Mouse (Mus musculus) CH12.LX (cell line): Measurements from ENCODE around the gene Mdm4. TPM values are rescaled to one million over a fixed set of nuclear protein-coding genes. Genes with fewer than 3 reads are reported as not detected.

Experiments used
- DNase-seq: peaks from one replicate; pipeline ENCODE4 v3.0.0-alpha.2; 2013; ENCODE audit errors: extremely low read depth
- H3K27ac ChIP-seq: 2 replicates; pipeline ENCODE4 v1.5.1; 2012; ENCODE audit warnings: low read depth, mild to moderate bottlenecking, control low read depth, moderate library complexity; ENCODE audit not compliant: insufficient read depth
- H3K27me3 ChIP-seq: replicated peaks from 2 replicates; pipeline ENCODE3; 2012; ENCODE audit warnings: inconsistent platforms
- H3K36me3 ChIP-seq, 2 experiments: replicated peaks in 1 of 2; 2 replicates each; pipeline versions ENCODE3 to v1.6.1; 2012; ENCODE audit warnings: inconsistent platforms in 1 of 2, low read length in 1 of 2, mild to moderate bottlenecking in 1 of 2, mixed read lengths in 1 of 2, moderate library complexity in 1 of 2; ENCODE audit not compliant: control insufficient read depth in 1 of 2, insufficient read depth in 1 of 2
- H3K4me1 ChIP-seq, 2 experiments: 2 replicates each; pipeline ENCODE4 v1.6.1; 2012; ENCODE audit warnings: inconsistent platforms in 1 of 2, moderate library complexity in 1 of 2; ENCODE audit not compliant: insufficient read depth in 2 of 2, control insufficient read depth in 1 of 2
- H3K4me2 ChIP-seq: 2 replicates; pipeline ENCODE4 v1.6.1; 2012; ENCODE audit warnings: low read depth, mild to moderate bottlenecking, control low read depth; ENCODE audit not compliant: poor library complexity, insufficient read depth, severe bottlenecking
- H3K4me3 ChIP-seq, 3 experiments: fragments of 150-350 bp in 1 of 3; sonication (generic) in 1 of 3; replicated peaks in 1 of 3; 2 replicates each; pipeline versions ENCODE3 to v1.5.1; 2011 to 2012; ENCODE audit warnings: low read depth in 2 of 3, low read length in 2 of 3, mild to moderate bottlenecking in 2 of 3, moderate library complexity in 2 of 3, control low read depth in 1 of 3, improper control_type of control experiment in 1 of 3, inconsistent platforms in 1 of 3, mixed read lengths in 1 of 3; ENCODE audit not compliant: poor library complexity in 1 of 3
- H3K79me2 ChIP-seq: replicated peaks from 2 replicates; pipeline ENCODE4 v1.6.1; 2012; ENCODE audit warnings: mild to moderate bottlenecking, moderate library complexity; ENCODE audit not compliant: control insufficient read depth, poor library complexity, insufficient read depth, severe bottlenecking; ENCODE audit errors: extremely low read depth
- H3K9ac ChIP-seq: 2 replicates; pipeline ENCODE4 v1.6.1; 2012; ENCODE audit warnings: low read depth, mild to moderate bottlenecking, control low read depth, moderate library complexity; ENCODE audit not compliant: insufficient read depth
- H3K9me3 ChIP-seq: replicated peaks from 2 replicates; pipeline ENCODE3; 2012; ENCODE audit warnings: low read length, inconsistent platforms, mixed read lengths
- BHLHE40 ChIP-seq: IDR thresholded peaks from 2 replicates; pipeline ENCODE4 v1.6.1; 2011; ENCODE audit warnings: mild to moderate bottlenecking, low read depth, low read length, improper control_type of control experiment
- CHD1 ChIP-seq: IDR thresholded peaks from 2 replicates; pipeline ENCODE4 v1.6.1; 2012; ENCODE audit warnings: low read depth, low read length, improper control_type of control experiment, inconsistent platforms
- ETS1 ChIP-seq: conservative IDR thresholded peaks from 2 replicates; pipeline ENCODE4 v1.6.1; 2012; ENCODE audit warnings: low read depth, mild to moderate bottlenecking, inconsistent platforms, low read length, improper control_type of control experiment, moderate library complexity
- GABPA ChIP-seq: IDR thresholded peaks from 2 replicates; pipeline ENCODE4 v1.6.1; 2012; ENCODE audit warnings: low read depth, low read length, improper control_type of control experiment, inconsistent platforms; ENCODE audit not compliant: insufficient replicate concordance
- IRF4 ChIP-seq: IDR thresholded peaks from 2 replicates; pipeline ENCODE4 v1.6.1; 2014; ENCODE audit warnings: low read depth, mild to moderate bottlenecking, inconsistent platforms, low read length, improper control_type of control experiment
- JUN ChIP-seq: IDR thresholded peaks from 2 replicates; pipeline ENCODE4 v1.6.1; 2011; ENCODE audit warnings: low read depth, mild to moderate bottlenecking, low read length, improper control_type of control experiment, moderate library complexity; ENCODE audit not compliant: insufficient read depth
- JUND ChIP-seq: conservative IDR thresholded peaks from 2 replicates; pipeline ENCODE4 v1.6.1; 2011; ENCODE audit warnings: low read depth, low read length, improper control_type of control experiment
- KAT2A ChIP-seq: IDR thresholded peaks from 2 replicates; pipeline ENCODE4 v1.6.1; 2012; ENCODE audit warnings: low read length, improper control_type of control experiment, inconsistent platforms; ENCODE audit not compliant: insufficient replicate concordance
- MEF2A ChIP-seq: IDR thresholded peaks from 2 replicates; pipeline ENCODE4 v1.6.1; 2014; ENCODE audit warnings: low read depth, mild to moderate bottlenecking, inconsistent platforms, low read length, improper control_type of control experiment, borderline replicate concordance
- MXI1 ChIP-seq: IDR thresholded peaks from 2 replicates; pipeline ENCODE4 v1.6.1; 2011; ENCODE audit warnings: mild to moderate bottlenecking, low read depth, low read length, improper control_type of control experiment
- MYC ChIP-seq: IDR thresholded peaks from 2 replicates; pipeline ENCODE4 v1.6.1; 2011; ENCODE audit warnings: low read depth, mild to moderate bottlenecking, improper control_type of control experiment, low read length
- NRF1 ChIP-seq: IDR thresholded peaks from 2 replicates; pipeline ENCODE4 v1.6.1; 2014; ENCODE audit warnings: low read depth, mild to moderate bottlenecking, inconsistent platforms, low read length, improper control_type of control experiment, moderate library complexity
- POLR2A ChIP-seq: IDR thresholded peaks from 2 replicates; pipeline ENCODE4 v1.6.1; 2011; ENCODE audit warnings: low read depth, mild to moderate bottlenecking, improper control_type of control experiment, low read length
- POLR2AphosphoS2 ChIP-seq: IDR thresholded peaks from 2 replicates; pipeline ENCODE4 v1.6.1; 2011; ENCODE audit warnings: low read depth, low read length, improper control_type of control experiment
- RCOR1 ChIP-seq: conservative IDR thresholded peaks from 2 replicates; pipeline ENCODE4 v1.6.1; 2012; ENCODE audit warnings: low read depth, mild to moderate bottlenecking, inconsistent platforms, low read length, improper control_type of control experiment
- SIN3A ChIP-seq: IDR thresholded peaks from 2 replicates; pipeline ENCODE4 v1.6.1; 2012; ENCODE audit warnings: low read length, improper control_type of control experiment, inconsistent platforms
- TBP ChIP-seq: conservative IDR thresholded peaks from 2 replicates; pipeline ENCODE4 v1.6.1; 2011; ENCODE audit warnings: low read depth, low read length, improper control_type of control experiment
- TCF12 ChIP-seq: IDR thresholded peaks from 2 replicates; pipeline ENCODE4 v1.6.1; 2014; ENCODE audit warnings: low read depth, mild to moderate bottlenecking, inconsistent platforms, low read length, improper control_type of control experiment
- USF1 ChIP-seq: IDR thresholded peaks from 2 replicates; pipeline ENCODE4 v1.6.1; 2014; ENCODE audit warnings: low read depth, mild to moderate bottlenecking, inconsistent platforms, low read length, improper control_type of control experiment
- USF2 ChIP-seq: conservative IDR thresholded peaks from 2 replicates; pipeline ENCODE4 v1.6.1; 2011; ENCODE audit warnings: low read depth, low read length, improper control_type of control experiment
- ZC3H11A ChIP-seq: IDR thresholded peaks from 2 replicates; pipeline ENCODE4 v1.6.1; 2012; ENCODE audit warnings: low read depth, mild to moderate bottlenecking, inconsistent platforms, low read length, improper control_type of control experiment
- ZKSCAN1 ChIP-seq: IDR thresholded peaks from 2 replicates; pipeline ENCODE4 v1.6.1; 2012; ENCODE audit warnings: low read depth, inconsistent platforms, low read length, improper control_type of control experiment, borderline replicate concordance
- dilution Hi-C: fragments of 300-500 bp; cut with MboI; formaldehyde crosslinking; loops from 2 replicates; pipeline ENCODE4 v1.14.3; 2020; ENCODE audit warnings: low sequenced_read_pairs; ENCODE audit not compliant: extremely low pct_unique_long_range_greater_than_20kb, extremely low pct_ligation_motif_present
- in situ Hi-C: fragments of 300-500 bp; cut with MboI; formaldehyde crosslinking; loops from 3 replicates; pipeline ENCODE4 v1.14.3; 2019; ENCODE audit warnings: low sequenced_read_pairs, low pct_ligation_motif_present, low pct_unique_long_range_greater_than_20kb, mixed read lengths
- polyA plus RNA-seq: library from polyadenylated mRNA; unstranded; fragments of >175 nt; gene quantifications from 2 replicates; pipeline ENCODE4 v1.2.1, GENCODE M21; 2012; ENCODE audit warnings: low read depth; ENCODE audit not compliant: insufficient read length
- total RNA-seq, 2 experiments: library from RNA; depleted of rRNA; stranded (reverse); fragments of 300-350 nt in 1 of 2; fragments of >200 nt in 1 of 2; gene quantifications; 2 replicates each; pipeline ENCODE4 v1.2.3; 2012 to 2014

The Mdm4 gene
- total and polyA plus RNA-seq, 3 experiments = 66.5 to 107 (median 78.9) TPM

GRCm38 (mm10) chr1:132925270-132925669 is 105.1 kb downstream of the Mdm4 start:
- in situ Hi-C loops = no loop called here

DNA sequence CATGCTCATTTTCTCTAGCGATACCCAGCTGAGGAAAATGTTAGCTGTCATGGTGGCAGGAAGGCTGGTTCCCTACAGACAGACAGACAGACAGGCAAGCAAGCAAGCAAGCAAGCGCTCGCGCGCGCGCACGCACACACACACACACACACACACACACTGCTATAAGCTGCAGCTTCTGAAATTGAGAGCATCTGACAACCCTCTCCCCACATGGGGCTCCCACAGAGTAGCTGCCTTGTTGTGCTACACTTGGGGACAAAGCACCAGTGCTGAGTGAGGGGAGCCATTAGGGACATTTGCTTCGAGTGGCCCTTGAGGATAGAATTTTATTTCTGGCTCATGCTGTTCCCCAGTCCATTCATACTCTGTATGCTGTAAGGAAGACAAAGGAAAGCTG is 108.1 kb downstream of the Mdm4 start:
- Histone ChIP-seq H3K36me3 (no peaks in the 10 kb centered on the region), H3K79me2 (no peaks in the 10 kb centered on the region), H3K4me3 (no peak overlapping the region), H3K27me3 (peaks cover 89% of the 10 kb centered on the region), H3K4me2 (no peak overlapping the region), H3K27ac (no peak overlapping the region), H3K4me1 (no peaks in the 10 kb centered on the region), H3K9me3 (peaks cover 2% of the 10 kb centered on the region), H3K9ac (no peak overlapping the region)
- no peak for TF ChIP-seq MYC
- no peak for TF ChIP-seq JUND
- dilution Hi-C loops (no loop called here), in situ Hi-C loops (no loop called here)
- no peak for DNase-seq

More at GRCm38 (mm10) chr1:132925270-132925669, 105.1 kb downstream of the Mdm4 start:
- Histone ChIP-seq H3K4me2 (no peak overlapping the region), H3K27me3 (peaks cover 88% of the 10 kb centered on the region), H3K4me1 (no peaks in the 10 kb centered on the region), H3K4me3 (no peak overlapping the region), H3K9me3 (peaks cover 2% of the 10 kb centered on the region), H3K36me3 (no peaks in the 10 kb centered on the region), H3K9ac (no peak overlapping the region)
- dilution Hi-C loops = no loop called here
- no peak for TF ChIP-seq BHLHE40
- no peak for TF ChIP-seq ZC3H11A
- TF ChIP-seq MXI1 = no peak
- TF ChIP-seq NRF1 = no peak
- no peak for TF ChIP-seq JUN
- no peak for TF ChIP-seq TCF12
- no peak for TF ChIP-seq KAT2A
- TF ChIP-seq MEF2A = no peak
- TF ChIP-seq CHD1 = no peak
- TF ChIP-seq, all 38 proteins: peak for 0
- Histone ChIP-seq H3K79me2 (no peaks in the 10 kb centered on the region), H3K27ac (no peak overlapping the region)
- no peak for DNase-seq

GRCm38 (mm10) chr1:132921071-132921470 is 109.3 kb downstream of the Mdm4 start:
- no peak overlapping the region for H3K4me2 ChIP-seq
- in situ Hi-C loops = no loop called here
- TF ChIP-seq ZKSCAN1 = no peak
- no peak for TF ChIP-seq GABPA
- TF ChIP-seq USF1 = no peak
- TF ChIP-seq POLR2A = no peak
- no peak for TF ChIP-seq MYC
- no peak for TF ChIP-seq RCOR1
- no peak for TF ChIP-seq IRF4
- TF ChIP-seq SIN3A = no peak
- no peak for TF ChIP-seq POLR2AphosphoS2
- no peak for TF ChIP-seq ZC3H11A
- TF ChIP-seq USF2 = no peak
- no peak for TF ChIP-seq ETS1
- no peak for TF ChIP-seq TBP
- H3K79me2 ChIP-seq = no peaks in the 10 kb centered on the region
- dilution Hi-C loops = no loop called here
- no peak for DNase-seq
- no peak overlapping the region for H3K27ac ChIP-seq
- H3K4me3 ChIP-seq = no peak overlapping the region
- no peaks in the 10 kb centered on the region for H3K9me3 ChIP-seq
- no peak overlapping the region for H3K9ac ChIP-seq
- H3K27me3 ChIP-seq = peaks cover 88% of the 10 kb centered on the region
- H3K36me3 ChIP-seq = no peaks in the 10 kb centered on the region
- no peaks in the 10 kb centered on the region for H3K4me1 ChIP-seq
